In genomic region chr7:34675831-34676514, GRCm38 (mm10) we compare ENCODE assay signal across 8 mouse cellular contexts. TPM values are rescaled to one million over a fixed set of nuclear protein-coding genes. Genes with fewer than 3 reads are reported as not detected.
DNase-seq lines count a peak whose midpoint lies in the region; ATAC-seq and TF ChIP-seq lines count a peak whose summit lies in the region.

No protein-coding gene starts in this region.

- TF ChIP-seq POLR2A in CH12.LX (IDR thresholded peaks at IDR 0.05; ENCODE audit: low read depth, low read length) = no peak
- TF ChIP-seq POLR2A in liver, adult 2 months (IDR thresholded peaks at IDR 0.05; ENCODE audit: extremely low read depth, insufficient read depth, low read length) = no peak

- DNase-seq in CH12.LX (ENCODE audit: extremely low read depth) = peak; percentile 67
- DNase-seq in c-Kit-positive CD71-negative TER-119-negative erythroid progenitor cells, embryonic 14.5 days (ENCODE audit: low read depth) = peak; percentile 38
- DNase-seq in kidney, postnatal 10 days = peak; percentile 89
- DNase-seq in liver, adult 2 months (ENCODE audit: extremely low read depth, low read depth, low spot score) = no peak
- peak; percentile 87 for DNase-seq in neural tube, embryonic 11.5 days (ENCODE audit: low spot score)
- DNase-seq in testis, postnatal 10 days (ENCODE audit: low spot score) = peak; percentile 87

- TF ChIP-seq RAD21 in CH12.LX (IDR thresholded peaks at IDR 0.05; ENCODE audit: low read depth, low read length) = peak; percentile 89

- H3K36me3 ChIP-seq in CH12.LX (replicated peaks in 1 of 2; ENCODE audit: control insufficient read depth in 1 of 2, insufficient read depth in 1 of 2, low read length in 1 of 2) = no peaks in the 10 kb centered on the region
- H3K36me3 ChIP-seq in forebrain, embryonic 13.5 days (ENCODE audit: poor library complexity, severe bottlenecking) = no peaks in the 10 kb centered on the region
- H3K36me3 ChIP-seq in heart, embryonic 16.5 days (ENCODE audit: control insufficient read depth, insufficient read depth) = no peaks in the 10 kb centered on the region
- no peaks in the 10 kb centered on the region for H3K36me3 ChIP-seq in liver, adult 2 months (ENCODE audit: control insufficient read depth, insufficient read depth, low read length)
- H3K36me3 ChIP-seq in neural tube, embryonic 11.5 days (ENCODE audit: control insufficient read depth, insufficient read depth, low read length) = no peaks in the 10 kb centered on the region

- H3K4me3 ChIP-seq in CH12.LX (replicated peaks in 1 of 3; ENCODE audit: low read depth in 2 of 3, low read length in 2 of 3, poor library complexity in 1 of 3) = no peak overlapping the region
- H3K4me3 ChIP-seq in forebrain, embryonic 13.5 days = peak overlapping the region; percentile 33
- peak overlapping the region; percentile 23 for H3K4me3 ChIP-seq in heart, embryonic 16.5 days (ENCODE audit: low read length)
- H3K4me3 ChIP-seq in liver, adult 2 months (ENCODE audit: insufficient read depth, low read depth, low read length) = no peak overlapping the region
- H3K4me3 ChIP-seq in neural tube, embryonic 11.5 days (ENCODE audit: low read depth, low read length) = peak overlapping the region; percentile 18; the same call in 1 of the 2 replicates

- TF ChIP-seq CTCF in CH12.LX (conservative IDR thresholded peaks at IDR 0.05 in 1 of 2, IDR thresholded peaks at IDR 0.05 in 1 of 2; ENCODE audit: low read depth in 2 of 2, low read length in 2 of 2) = peak; percentile 48 to 89
- TF ChIP-seq CTCF in liver, adult 2 months (IDR thresholded peaks at IDR 0.05; ENCODE audit: low read depth, low read length) = peak; percentile 84

- no peak for TF ChIP-seq EP300 in CH12.LX (IDR thresholded peaks at IDR 0.05; ENCODE audit: low read length)

- H3K4me2 ChIP-seq in CH12.LX (ENCODE audit: insufficient read depth, low read depth, poor library complexity, severe bottlenecking) = no peak overlapping the region
- H3K4me2 ChIP-seq in forebrain, embryonic 13.5 days = peak overlapping the region; percentile 60
- peak overlapping the region; percentile 51 for H3K4me2 ChIP-seq in heart, embryonic 16.5 days (ENCODE audit: low read depth, low read length)
- H3K4me2 ChIP-seq in neural tube, embryonic 11.5 days (ENCODE audit: low read depth) = peak overlapping the region; percentile 31

- no peak overlapping the region for H3K9ac ChIP-seq in CH12.LX (ENCODE audit: insufficient read depth, low read depth)
- peak overlapping the region; percentile 51 for H3K9ac ChIP-seq in forebrain, embryonic 13.5 days
- no peak overlapping the region for H3K9ac ChIP-seq in heart, embryonic 16.5 days (ENCODE audit: low read length)
- no peak overlapping the region for H3K9ac ChIP-seq in liver, adult 2 months (ENCODE audit: low read depth, low read length)
- H3K9ac ChIP-seq in neural tube, embryonic 11.5 days (ENCODE audit: low read length) = no peak overlapping the region

- H3K9me3 ChIP-seq in CH12.LX (replicated peaks; ENCODE audit: low read length) = no peaks in the 10 kb centered on the region
- no peaks in the 10 kb centered on the region for H3K9me3 ChIP-seq in forebrain, embryonic 13.5 days (replicated peaks)
- H3K9me3 ChIP-seq in heart, embryonic 16.5 days (replicated peaks; ENCODE audit: control insufficient read depth, low read length) = no peaks in the 10 kb centered on the region
- H3K9me3 ChIP-seq in neural tube, embryonic 11.5 days (ENCODE audit: control insufficient read depth, low read length) = no peaks in the 10 kb centered on the region

- ATAC-seq in forebrain, embryonic 13.5 days = peak; percentile 60
- ATAC-seq in heart, embryonic 16.5 days (replicated peaks; ENCODE audit: extremely low read depth, insufficient read depth, low FRiP score) = peak; percentile 21; the same call in 1 of the 2 replicates
- ATAC-seq in neural tube, embryonic 11.5 days (ENCODE audit: insufficient read depth, low FRiP score, low TSS enrichment) = peak; percentile 63; the same call in 1 of the 2 replicates

- H3K79me2 ChIP-seq in CH12.LX (replicated peaks; ENCODE audit: control insufficient read depth, extremely low read depth, insufficient read depth, poor library complexity, severe bottlenecking) = no peaks in the 10 kb centered on the region
- H3K79me2 ChIP-seq in liver, adult 2 months (ENCODE audit: control insufficient read depth, insufficient read depth, low read length) = no peaks in the 10 kb centered on the region

- H3K27me3 ChIP-seq in CH12.LX (replicated peaks) = peaks cover 21% of the 10 kb centered on the region
- peaks cover 40% of the 10 kb centered on the region for H3K27me3 ChIP-seq in forebrain, embryonic 13.5 days
- peaks cover 43% of the 10 kb centered on the region for H3K27me3 ChIP-seq in heart, embryonic 16.5 days (ENCODE audit: control insufficient read depth, insufficient read depth, low read length)
- H3K27me3 ChIP-seq in liver, adult 2 months (ENCODE audit: control insufficient read depth, insufficient read depth, low read length) = peaks cover 8% of the 10 kb centered on the region
- H3K27me3 ChIP-seq in neural tube, embryonic 11.5 days (ENCODE audit: control insufficient read depth, insufficient read depth, low read length) = peaks cover 23% of the 10 kb centered on the region

- in situ Hi-C loops in CH12.LX (cut with MboI; ENCODE audit: low pct_ligation_motif_present, low pct_unique_long_range_greater_than_20kb, low sequenced_read_pairs) = loop anchor here (5.0 kb wide), 1 partner anchor 496 kb away; no protein-coding TSS in a partner anchor

- H3K27ac ChIP-seq in CH12.LX (ENCODE audit: insufficient read depth, low read depth) = no peak overlapping the region
- no peak overlapping the region for H3K27ac ChIP-seq in forebrain, embryonic 13.5 days
- H3K27ac ChIP-seq in heart, embryonic 16.5 days (ENCODE audit: low read length) = no peak overlapping the region
- no peak overlapping the region for H3K27ac ChIP-seq in liver, adult 2 months (replicated peaks; ENCODE audit: insufficient read depth, low read depth, low read length)
- H3K27ac ChIP-seq in neural tube, embryonic 11.5 days (ENCODE audit: low read depth, low read length) = no peak overlapping the region

- dilution Hi-C loops in CH12.LX (cut with MboI; ENCODE audit: extremely low pct_ligation_motif_present, extremely low pct_unique_long_range_greater_than_20kb, low sequenced_read_pairs) = no loop called here

- H3K4me1 ChIP-seq in CH12.LX (ENCODE audit: control insufficient read depth in 1 of 2, insufficient read depth in 2 of 2) = no peaks in the 10 kb centered on the region
- peaks cover 24% of the 10 kb centered on the region for H3K4me1 ChIP-seq in forebrain, embryonic 13.5 days
- H3K4me1 ChIP-seq in heart, embryonic 16.5 days (ENCODE audit: control insufficient read depth, insufficient read depth, low read length) = peaks cover 3% of the 10 kb centered on the region; the same call in 1 of the 2 replicates
- no peaks in the 10 kb centered on the region for H3K4me1 ChIP-seq in liver, adult 2 months (ENCODE audit: control insufficient read depth, insufficient read depth, low read length)
- peaks cover 3% of the 10 kb centered on the region for H3K4me1 ChIP-seq in neural tube, embryonic 11.5 days (ENCODE audit: control insufficient read depth, insufficient read depth, low read length)

- WGBS in forebrain, embryonic 13.5 days = 3% methylated on average over 33 of the region's 33 CpGs
- 9% methylated on average over 33 of the region's 33 CpGs for WGBS in heart, embryonic 16.5 days
- 21% methylated on average over 33 of the region's 33 CpGs for WGBS in liver, adult 2 months
- WGBS in neural tube, embryonic 11.5 days = 8% methylated on average over 33 of the region's 33 CpGs

TF ChIP-seq in CH12.LX, 34 proteins besides CTCF, POLR2A, EP300 and RAD21:
- peak; percentile 88 for TF ChIP-seq SMC3 (IDR thresholded peaks at IDR 0.05; ENCODE audit: low read depth, low read length)
- TF ChIP-seq USF1 (IDR thresholded peaks at IDR 0.05; ENCODE audit: low read depth, low read length) = no peak
- peak; percentile 35; the same call in 1 of the 2 replicates for TF ChIP-seq ZC3H11A (IDR thresholded peaks at IDR 0.05; ENCODE audit: low read depth, low read length)

RNA-seq across cellular contexts. Expression of gene Kctd15, which starts 19.4 kb away (rescaled TPM):
- total RNA-seq in CH12.LX (2012; rRNA removed) (16.4 and 21.6 TPM in 2 replicates), CH12.LX (2014; rRNA removed) (20.4 and 24.0 TPM in 2 replicates)
- 34.9 and 39.0 TPM in 2 replicates for polyA plus RNA-seq in CH12.LX (2012; ENCODE audit: insufficient read length, low read depth)
- polyA plus RNA-seq in forebrain, embryonic 13.5 days (2015; fragmentation: Nextera tagmentation; extraction: Ambion mirVana) = 28.9 and 35.8 TPM in 2 replicates
- 3.2 and 4.2 TPM in 2 replicates for polyA plus RNA-seq in heart, embryonic 16.5 days (2015; fragmentation: Nextera tagmentation; extraction: Ambion mirVana)
- total RNA-seq in liver, adult 2 months (2014; rRNA removed) = 2.5 and 2.7 TPM in 2 replicates
- polyA plus RNA-seq in liver, adult 2 months (2012; rRNA removed) = 7.3 and 10.7 TPM in 2 replicates
- polyA plus RNA-seq in neural tube, embryonic 11.5 days (2014; fragmentation: Nextera tagmentation; extraction: Ambion mirVana) = 19.4 and 22.7 TPM in 2 replicates

Comparison
In these comparisons a context has a peak if more than half of its experiments do, and no peak if none do; other contexts are left out.
1. H3K4me3 ChIP-seq: peak in forebrain, embryonic 13.5 days (single experiment), heart, embryonic 16.5 days (single experiment) and neural tube, embryonic 11.5 days (single experiment); none in CH12.LX (0 of 3) and liver, adult 2 months (single experiment).
2. Peak in every context shown above with its lines, with median percentiles within 50 percentile points of each other: ATAC-seq.